Mouse (Mus musculus): ENCODE results near the gene Rab6b. TPM values are rescaled to one million over a fixed set of nuclear protein-coding genes. Genes with fewer than 3 reads are reported as not detected.

The Rab6b gene
- 137 and 140 TPM in 2 replicates for polyA plus RNA-seq (2015; fragmentation: Nextera tagmentation; extraction: Ambion mirVana)

DNA sequence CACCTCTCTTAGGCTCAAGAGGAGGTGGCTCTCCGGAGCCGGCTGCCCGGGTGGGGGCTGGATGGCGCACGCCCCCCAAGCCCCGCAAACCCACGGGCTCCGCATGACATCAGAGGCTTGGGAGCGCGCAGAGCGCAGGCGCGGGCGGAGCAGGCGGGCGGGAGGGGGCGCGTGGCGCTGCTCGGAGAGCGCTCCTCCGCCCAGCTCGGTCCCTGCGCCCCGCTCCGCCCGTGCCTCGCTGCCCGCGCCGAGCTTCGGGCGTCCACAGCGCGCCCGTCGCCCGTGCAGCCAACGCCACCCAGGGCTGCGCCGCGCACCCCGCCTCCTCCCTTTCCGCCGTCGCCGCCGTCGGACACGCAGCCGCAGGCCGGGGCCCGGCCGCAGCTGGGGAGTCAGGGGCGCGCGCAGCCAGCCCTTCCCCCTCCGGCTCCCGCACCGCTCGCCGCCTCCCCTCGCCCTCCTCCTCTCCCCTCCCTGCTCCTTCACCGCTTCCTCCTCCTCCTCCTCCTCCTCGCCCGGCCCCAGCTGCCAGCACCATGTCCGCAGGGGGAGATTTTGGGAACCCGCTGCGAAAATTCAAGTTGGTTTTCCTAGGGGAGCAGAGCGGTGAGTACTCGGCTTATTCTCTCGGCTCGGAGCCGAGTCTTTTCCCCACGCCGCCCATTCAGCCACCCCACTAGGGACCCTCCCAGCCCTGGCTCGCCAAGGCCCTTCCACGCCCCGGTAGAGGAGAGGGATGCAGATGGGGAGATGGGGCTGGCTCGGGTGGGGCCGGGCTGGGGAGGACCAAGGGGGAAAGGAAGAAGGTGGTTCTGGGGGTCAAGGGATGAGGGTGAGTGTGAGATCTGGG is at the start of gene Rab6b:
Rab6b (plus strand) TSS at position 167 of the 850 bp plus-strand sequence.
- WGBS, result 1% methylated on average over 38 of the region's 81 CpGs
- no peaks in the 10 kb centered on the region for H3K9me3 ChIP-seq (ENCODE audit: control insufficient read depth, low read length)
- H3K9ac ChIP-seq (ENCODE audit: low read depth, low read length), result peak within 1 kb of the TSS; percentile 90
- peak; percentile 79 for ATAC-seq
- no peaks in the 10 kb centered on the region for H3K36me3 ChIP-seq (ENCODE audit: control insufficient read depth, insufficient read depth, low read length)
- peak within 1 kb of the TSS; percentile 55 for H3K4me3 ChIP-seq (ENCODE audit: low read length)
- H3K27ac ChIP-seq (ENCODE audit: low read depth, low read length), result peak within 1 kb of the TSS; percentile 91
- H3K27me3 ChIP-seq (replicated peaks; ENCODE audit: control insufficient read depth, insufficient read depth, low read length), result no peaks in the 10 kb centered on the region
- H3K4me1 ChIP-seq (ENCODE audit: control insufficient read depth, insufficient read depth, low read depth, low read length), result peaks cover 40% of the 10 kb centered on the region
- H3K4me2 ChIP-seq (ENCODE audit: low read length), result peak within 1 kb of the TSS; percentile 70

DNA sequence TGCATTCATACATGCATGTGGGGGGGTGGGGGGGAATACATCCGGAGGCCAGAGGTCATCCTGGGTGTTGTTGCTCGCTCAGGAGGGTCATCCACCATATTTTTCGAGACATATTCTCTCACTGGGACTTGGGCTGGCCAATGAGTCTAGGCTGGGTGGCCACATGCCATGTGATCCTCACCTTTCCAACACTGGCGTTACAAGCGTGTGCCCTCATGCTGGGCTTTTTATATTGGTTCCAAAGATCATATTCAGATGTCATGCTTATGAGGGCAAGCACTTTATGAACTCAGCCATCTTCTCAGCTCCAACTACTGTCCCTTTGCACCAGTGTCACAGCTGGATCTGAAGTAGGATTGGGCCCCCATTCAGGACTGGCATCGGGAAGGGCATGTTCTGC is 48.0 kb upstream of the Rab6b start:
- Histone ChIP-seq H3K27ac (ENCODE audit: low read depth, low read length) (no peak overlapping the region), H3K4me2 (ENCODE audit: low read length) (no peak overlapping the region), H3K9me3 (ENCODE audit: control insufficient read depth, low read length) (no peaks in the 10 kb centered on the region), H3K9ac (ENCODE audit: low read depth, low read length) (no peak overlapping the region), H3K4me3 (ENCODE audit: low read length) (no peak overlapping the region), H3K27me3 (replicated peaks; ENCODE audit: control insufficient read depth, insufficient read depth, low read length) (no peaks in the 10 kb centered on the region), H3K4me1 (ENCODE audit: control insufficient read depth, insufficient read depth, low read depth, low read length) (peaks cover 7% of the 10 kb centered on the region), H3K36me3 (ENCODE audit: control insufficient read depth, insufficient read depth, low read length) (no peaks in the 10 kb centered on the region)
- ATAC-seq, result no peak
- 93% methylated on average over 6 of the region's 6 CpGs for WGBS

DNA sequence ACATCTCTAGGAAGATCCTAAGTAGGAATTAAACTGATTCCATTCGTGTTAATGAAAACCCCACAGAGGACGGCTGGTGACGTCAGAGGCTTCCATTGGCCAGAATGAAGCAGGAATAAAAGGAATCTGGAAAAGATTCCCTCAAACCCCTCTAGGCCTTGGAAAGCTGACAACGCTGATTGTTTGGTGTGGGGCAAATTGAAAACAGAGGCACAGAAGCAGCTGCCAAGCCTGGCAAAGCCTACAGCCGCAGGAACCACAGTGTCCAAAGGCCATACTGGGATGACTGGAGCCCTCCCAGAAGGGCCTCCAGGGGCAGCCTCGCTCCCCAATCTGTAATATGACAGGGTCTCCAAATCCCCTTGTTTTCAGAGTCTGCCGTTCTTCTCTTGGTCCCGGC is 44.7 kb upstream of the Rab6b start:
- WGBS, result 64% methylated on average over 8 of the region's 8 CpGs
- H3K4me2 ChIP-seq (ENCODE audit: low read length), result no peak overlapping the region
- H3K9me3 ChIP-seq (ENCODE audit: control insufficient read depth, low read length), result no peaks in the 10 kb centered on the region
- peak; percentile 72 for ATAC-seq
- peaks cover 7% of the 10 kb centered on the region for H3K4me1 ChIP-seq (ENCODE audit: control insufficient read depth, insufficient read depth, low read depth, low read length)
- no peaks in the 10 kb centered on the region for H3K36me3 ChIP-seq (ENCODE audit: control insufficient read depth, insufficient read depth, low read length)
- no peak overlapping the region for H3K27ac ChIP-seq (ENCODE audit: low read depth, low read length)
- H3K4me3 ChIP-seq (ENCODE audit: low read length), result no peak overlapping the region
- no peak overlapping the region for H3K9ac ChIP-seq (ENCODE audit: low read depth, low read length)
- H3K27me3 ChIP-seq (replicated peaks; ENCODE audit: control insufficient read depth, insufficient read depth, low read length), result no peaks in the 10 kb centered on the region

DNA sequence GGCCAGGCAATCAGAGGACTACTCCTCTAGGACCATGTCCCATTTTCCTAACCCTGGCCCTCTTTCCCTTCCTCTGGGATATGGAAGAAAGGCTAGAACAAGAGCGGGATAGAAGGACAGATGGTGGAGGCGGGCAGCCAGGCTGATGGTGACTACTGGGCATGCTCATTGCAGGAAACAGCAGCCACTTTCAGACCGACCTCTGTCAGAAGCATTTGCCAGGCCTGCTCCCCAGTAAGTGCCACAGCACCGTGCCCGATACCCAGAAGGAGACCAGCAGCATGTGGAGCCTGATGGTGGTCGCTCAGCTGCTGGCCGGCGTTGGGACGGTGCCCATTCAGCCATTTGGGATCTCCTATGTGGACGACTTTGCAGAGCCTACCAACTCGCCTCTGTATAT is 43.9 kb upstream of the Rab6b start:
- H3K27ac ChIP-seq (ENCODE audit: low read depth, low read length), result no peak overlapping the region
- no peaks in the 10 kb centered on the region for H3K27me3 ChIP-seq (replicated peaks; ENCODE audit: control insufficient read depth, insufficient read depth, low read length)
- H3K4me1 ChIP-seq (ENCODE audit: control insufficient read depth, insufficient read depth, low read depth, low read length), result peaks cover 7% of the 10 kb centered on the region
- H3K9ac ChIP-seq (ENCODE audit: low read depth, low read length), result no peak overlapping the region
- H3K9me3 ChIP-seq (ENCODE audit: control insufficient read depth, low read length), result no peaks in the 10 kb centered on the region
- H3K4me3 ChIP-seq (ENCODE audit: low read length), result no peak overlapping the region
- WGBS, result 74% methylated on average over 11 of the region's 11 CpGs
- ATAC-seq, result peak; percentile 71
- H3K4me2 ChIP-seq (ENCODE audit: low read length), result no peak overlapping the region
- no peaks in the 10 kb centered on the region for H3K36me3 ChIP-seq (ENCODE audit: control insufficient read depth, insufficient read depth, low read length)

DNA sequence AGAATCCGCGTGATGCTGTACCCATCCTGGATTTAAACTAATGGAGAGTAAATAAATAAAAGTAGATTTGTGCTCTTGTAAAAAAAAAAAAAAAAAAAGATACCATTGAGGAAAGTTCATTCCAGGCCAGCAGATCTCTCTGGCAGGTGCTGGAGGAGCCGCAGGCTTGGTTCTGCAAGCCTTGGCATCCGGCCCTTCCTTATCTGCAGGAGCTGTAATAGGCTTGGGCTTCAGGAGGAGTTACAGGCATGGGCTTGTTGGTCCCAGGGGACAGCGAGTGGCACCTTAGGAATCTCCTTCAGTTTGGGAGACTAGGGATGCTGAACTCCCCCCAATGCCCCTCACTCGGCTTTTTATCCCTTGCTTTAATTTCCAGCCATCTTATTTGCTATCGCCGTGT is 42.8 kb upstream of the Rab6b start:
- WGBS, result 87% methylated on average over 8 of the region's 8 CpGs
- Histone ChIP-seq H3K9ac (ENCODE audit: low read depth, low read length) (no peak overlapping the region), H3K27me3 (replicated peaks; ENCODE audit: control insufficient read depth, insufficient read depth, low read length) (no peaks in the 10 kb centered on the region), H3K36me3 (ENCODE audit: control insufficient read depth, insufficient read depth, low read length) (no peaks in the 10 kb centered on the region), H3K27ac (ENCODE audit: low read depth, low read length) (no peak overlapping the region), H3K4me2 (ENCODE audit: low read length) (no peak overlapping the region), H3K4me1 (ENCODE audit: control insufficient read depth, insufficient read depth, low read depth, low read length) (peaks cover 7% of the 10 kb centered on the region), H3K9me3 (ENCODE audit: control insufficient read depth, low read length) (no peaks in the 10 kb centered on the region), H3K4me3 (ENCODE audit: low read length) (no peak overlapping the region)
- no peak for ATAC-seq

DNA sequence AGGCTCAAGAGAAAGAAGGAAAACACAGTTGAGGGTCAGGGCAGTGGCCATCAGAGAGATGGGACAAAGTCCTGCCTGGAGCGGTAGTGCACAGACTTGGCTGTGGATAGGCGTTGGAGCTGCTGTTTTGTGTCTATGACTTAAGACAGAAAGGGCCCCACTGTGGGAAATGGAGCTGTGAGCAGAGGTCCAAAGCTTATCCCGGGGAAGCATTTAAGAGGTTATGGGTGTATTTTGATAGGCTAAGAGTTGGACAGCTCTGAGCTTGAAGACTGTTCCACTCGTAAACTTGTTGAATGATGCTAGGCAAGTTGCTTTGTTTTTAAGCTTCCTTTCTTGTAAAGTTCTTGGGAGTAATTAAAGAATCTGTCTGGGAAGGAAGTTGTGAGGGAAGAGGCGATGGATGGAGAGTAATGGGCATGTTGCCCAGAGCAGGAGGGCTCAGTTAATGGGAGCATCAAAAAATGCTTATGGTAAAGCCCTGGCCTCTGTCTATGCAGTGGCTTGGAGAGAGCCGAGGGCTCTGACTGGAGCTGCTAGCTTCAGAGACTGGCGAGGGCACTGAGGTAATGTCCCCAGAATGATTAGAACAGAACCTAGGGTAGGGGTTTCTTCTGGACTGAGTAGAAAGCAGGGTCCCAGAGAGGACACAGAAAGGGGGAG is 39.9 kb upstream of the Rab6b start:
- H3K27ac ChIP-seq (ENCODE audit: low read depth, low read length), result no peak overlapping the region
- 84% methylated on average over 7 of the region's 7 CpGs for whole genome bisulfite sequencing
- ATAC-seq, result no peak

DNA sequence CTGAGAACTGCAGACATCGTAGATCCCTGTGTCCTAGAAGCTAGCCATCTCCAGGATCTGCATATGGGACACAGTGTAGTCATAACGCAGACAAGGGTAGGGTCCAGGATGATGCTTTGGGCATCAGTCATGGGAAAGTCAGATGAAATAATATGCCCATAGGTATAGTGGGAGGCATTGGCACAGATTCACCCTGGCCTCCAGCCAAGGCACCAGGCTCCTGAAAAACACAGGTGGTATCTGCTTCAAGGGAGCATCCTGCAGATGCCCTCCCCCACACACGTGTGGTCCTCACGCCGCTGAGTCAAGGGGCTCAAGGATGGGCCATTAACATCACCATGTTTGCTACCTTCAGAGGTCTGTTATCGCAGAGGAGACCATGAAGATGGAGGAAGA is 39.4 kb upstream of the Rab6b start:
- WGBS, result 93% methylated on average over 6 of the region's 6 CpGs
- ATAC-seq, result no peak

More for the DNA sequence above, 39.9 kb upstream of the Rab6b start:
- peaks cover 4% of the 10 kb centered on the region for H3K4me1 ChIP-seq (ENCODE audit: control insufficient read depth, insufficient read depth, low read depth, low read length)
- H3K9ac ChIP-seq (ENCODE audit: low read depth, low read length), result no peak overlapping the region
- H3K4me3 ChIP-seq (ENCODE audit: low read length), result no peak overlapping the region
- no peaks in the 10 kb centered on the region for H3K27me3 ChIP-seq (replicated peaks; ENCODE audit: control insufficient read depth, insufficient read depth, low read length)
- H3K36me3 ChIP-seq (ENCODE audit: control insufficient read depth, insufficient read depth, low read length), result no peaks in the 10 kb centered on the region
- H3K4me2 ChIP-seq (ENCODE audit: low read length), result no peak overlapping the region
- no peaks in the 10 kb centered on the region for H3K9me3 ChIP-seq (ENCODE audit: control insufficient read depth, low read length)

DNA sequence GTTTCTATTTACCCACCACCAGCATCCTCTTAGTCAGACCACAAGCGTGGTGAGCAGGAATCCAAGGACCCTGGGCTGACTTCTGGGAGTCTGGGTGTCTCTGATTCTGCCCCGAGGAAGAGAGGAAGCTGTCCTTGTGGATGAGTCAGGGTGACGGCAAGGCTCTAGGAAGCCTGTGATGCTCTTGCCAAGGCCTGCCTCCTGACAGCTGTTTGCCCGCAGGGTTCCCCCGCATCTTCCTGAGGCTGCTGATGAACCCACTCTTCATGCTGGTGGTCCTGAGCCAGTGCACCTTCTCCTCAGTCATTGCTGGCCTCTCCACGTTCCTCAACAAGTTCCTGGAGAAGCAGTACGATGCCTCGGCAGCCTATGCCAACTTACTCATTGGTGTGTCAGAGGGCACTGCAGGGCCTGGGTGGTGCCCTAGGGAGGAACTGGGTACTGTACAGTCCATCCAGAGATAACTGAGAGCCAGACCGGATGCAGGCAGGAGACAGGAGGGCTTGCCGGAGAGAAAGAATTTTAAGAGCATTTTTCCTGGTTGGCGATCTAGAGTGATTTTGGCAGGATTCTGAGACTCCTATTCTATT is 38.6 kb upstream of the Rab6b start:
- no peak overlapping the region for H3K27ac ChIP-seq (ENCODE audit: low read depth, low read length)
- no peak overlapping the region for H3K9ac ChIP-seq (ENCODE audit: low read depth, low read length)
- H3K36me3 ChIP-seq (ENCODE audit: control insufficient read depth, insufficient read depth, low read length), result no peaks in the 10 kb centered on the region
- no peak for ATAC-seq
- no peak overlapping the region for H3K4me3 ChIP-seq (ENCODE audit: low read length)
- H3K27me3 ChIP-seq (replicated peaks; ENCODE audit: control insufficient read depth, insufficient read depth, low read length), result no peaks in the 10 kb centered on the region
- H3K4me1 ChIP-seq (ENCODE audit: control insufficient read depth, insufficient read depth, low read depth, low read length), result no peaks in the 10 kb centered on the region; the same call in 1 of the 2 replicates
- 87% methylated on average over 11 of the region's 11 CpGs for WGBS
- H3K4me2 ChIP-seq (ENCODE audit: low read length), result no peak overlapping the region
- H3K9me3 ChIP-seq (ENCODE audit: control insufficient read depth, low read length), result no peaks in the 10 kb centered on the region

More for the DNA sequence above, 39.4 kb upstream of the Rab6b start:
- no peak overlapping the region for H3K4me3 ChIP-seq (ENCODE audit: low read length)
- H3K27me3 ChIP-seq (replicated peaks; ENCODE audit: control insufficient read depth, insufficient read depth, low read length), result no peaks in the 10 kb centered on the region
- H3K9me3 ChIP-seq (ENCODE audit: control insufficient read depth, low read length), result no peaks in the 10 kb centered on the region
- H3K4me1 ChIP-seq (ENCODE audit: control insufficient read depth, insufficient read depth, low read depth, low read length), result peaks cover under 1% of the 10 kb centered on the region
- no peaks in the 10 kb centered on the region for H3K36me3 ChIP-seq (ENCODE audit: control insufficient read depth, insufficient read depth, low read length)
- no peak overlapping the region for H3K4me2 ChIP-seq (ENCODE audit: low read length)
- H3K9ac ChIP-seq (ENCODE audit: low read depth, low read length), result no peak overlapping the region
- H3K27ac ChIP-seq (ENCODE audit: low read depth, low read length), result no peak overlapping the region
